Mouse (Mus musculus) leukemia stem cell, adult 10-12 weeks (primary cell): Measurements from ENCODE around the gene Suclg2. TPM values are rescaled to one million over a fixed set of nuclear protein-coding genes. Genes with fewer than 3 reads are reported as not detected.

ENCODE experiments used
- polyA plus RNA-seq: library from polyadenylated mRNA; stranded (reverse); fragments of >175 nt; gene quantifications from 2 replicates; pipeline ENCODE4 v1.2.3, GENCODE M21; 2012; ENCODE audit warnings: low replicate concordance

Suclg2 gene
- 34.7 and 37.4 TPM in 2 replicates for polyA plus RNA-seq

GRCm38 (mm10) chr6:95718031-95718968, at the start of gene Suclg2:
Gene Suclg2, minus strand, starts transcription at chr6:95718800.

